Mouse (Mus musculus) small intestine, adult 2 months (tissue): ENCODE measurements around the gene Ltf. TPM values are rescaled to one million over a fixed set of nuclear protein-coding genes. Genes with fewer than 3 reads are reported as not detected.

Experiments
- H3K27ac ChIP-seq: fragments of 200-500 bp; 2 replicates; pipeline ENCODE4 v1.5.1; 2012; ENCODE audit warnings: low read depth, low read length, control low read depth, inconsistent platforms; ENCODE audit not compliant: insufficient read depth
- H3K27me3 ChIP-seq: fragments of 200-500 bp; 2 replicates; pipeline ENCODE4 v1.6.1; 2012; ENCODE audit warnings: mild to moderate bottlenecking, moderate library complexity, low read length, inconsistent platforms; ENCODE audit not compliant: control insufficient read depth, insufficient read depth
- H3K36me3 ChIP-seq: fragments of 200-500 bp; 2 replicates; pipeline ENCODE4 v1.6.1; 2012; ENCODE audit warnings: mild to moderate bottlenecking, low read length, control low read depth, inconsistent platforms; ENCODE audit not compliant: control insufficient read depth, insufficient read depth
- H3K4me1 ChIP-seq: fragments of 200-500 bp; 2 replicates; pipeline ENCODE4 v1.6.1; 2012; ENCODE audit warnings: low read length, inconsistent platforms, mixed read lengths; ENCODE audit not compliant: control insufficient read depth, insufficient read depth, insufficient read length
- H3K4me3 ChIP-seq: fragments of 200-500 bp; 2 replicates; pipeline ENCODE4 v1.5.1; 2012; ENCODE audit warnings: low read depth, mild to moderate bottlenecking, control low read depth, inconsistent platforms, low read length, moderate library complexity
- CTCF ChIP-seq: fragments of 200-500 bp; IDR thresholded peaks from 2 replicates; pipeline ENCODE4 v1.5.1; 2012; ENCODE audit warnings: low read depth, mild to moderate bottlenecking, control low read depth, inconsistent platforms, low read length, moderate library complexity, mixed read lengths; ENCODE audit not compliant: insufficient replicate concordance, insufficient read length; ENCODE audit errors: extremely low read depth
- POLR2A ChIP-seq: fragments of 200-500 bp; IDR thresholded peaks from 2 replicates; pipeline ENCODE4 v1.6.1; 2012; ENCODE audit warnings: low read depth, mild to moderate bottlenecking, control low read depth, inconsistent platforms, low read length, moderate library complexity
- WGBS: fragments of 180-500 bp; shearing (Covaris S2); methylation state at CpG from one replicate; pipeline ENCODE4 v1.1.7; 2018; 5-methylcytosine and 5-hydroxymethylcytosine counted together
- polyA plus RNA-seq: library from polyadenylated mRNA; depleted of rRNA; stranded (reverse); fragments of >200 nt; gene quantifications from 2 replicates; pipeline ENCODE4 v1.2.3, GENCODE M21; 2012

Ltf gene
- polyA plus RNA-seq, 1 experiment: 0.29 TPM

DNA sequence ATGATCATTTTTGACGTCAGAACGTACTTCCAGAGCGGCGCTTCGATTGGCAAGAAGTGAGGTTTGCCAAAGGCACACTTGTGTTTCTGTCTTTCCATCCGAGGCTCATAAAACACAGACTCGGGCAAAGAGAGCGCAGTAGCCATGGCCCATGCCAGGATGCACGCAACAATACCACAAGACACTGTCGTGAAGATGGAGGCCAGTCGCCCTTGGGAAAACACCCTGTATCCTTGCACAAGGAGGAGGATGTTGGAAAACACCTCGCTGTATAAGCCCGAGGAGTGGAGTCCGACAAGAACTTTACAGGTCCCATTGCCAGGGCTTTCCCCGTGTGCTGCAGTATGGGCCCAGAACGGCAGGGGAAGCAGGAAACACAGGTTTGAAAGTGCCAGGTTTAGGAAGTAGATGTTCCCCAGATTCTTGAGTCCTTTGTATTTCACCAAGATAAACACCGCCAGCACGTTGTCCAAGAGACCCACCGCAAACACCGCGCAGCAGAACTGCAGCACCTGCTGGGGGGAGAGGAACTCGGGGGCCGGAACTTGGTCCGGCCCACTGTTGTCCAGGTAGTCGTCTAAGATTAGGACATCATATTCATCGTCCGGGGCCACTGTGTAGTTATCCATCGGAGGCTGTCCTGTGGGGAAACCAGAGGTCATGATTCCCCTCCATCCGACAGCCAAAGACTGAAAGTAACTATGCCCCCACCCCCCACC is 36.9 kb downstream of the Ltf start:
- Histone ChIP-seq H3K4me3 (peak overlapping the region; percentile 79), H3K4me1 (peaks cover 12% of the 10 kb centered on the region), H3K36me3 (no peaks in the 10 kb centered on the region), H3K27me3 (no peaks in the 10 kb centered on the region), H3K27ac (peak overlapping the region; percentile 74)
- WGBS: 19% methylated on average over 29 of the region's 29 CpGs
- TF ChIP-seq CTCF: peak; percentile 12; the same call in 1 of the 2 replicates
- TF ChIP-seq POLR2A: no peak

DNA sequence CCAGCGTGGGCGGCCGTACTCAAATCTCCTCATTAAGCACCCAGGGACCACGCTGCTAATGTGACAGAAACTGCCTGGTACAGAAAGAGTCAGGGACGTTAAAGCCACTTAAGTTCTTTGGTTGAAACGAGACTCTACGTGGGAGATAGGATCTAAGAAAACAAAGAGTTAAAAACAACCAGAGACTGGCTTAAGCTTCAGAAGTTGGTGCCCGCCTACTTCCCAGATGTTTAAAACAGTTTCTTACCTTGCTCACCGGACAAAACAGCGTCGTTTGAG is 37.4 kb downstream of the Ltf start:
- WGBS: 1% methylated on average over 11 of the region's 11 CpGs
- Histone ChIP-seq H3K4me1 (peaks cover 12% of the 10 kb centered on the region), H3K27me3 (no peaks in the 10 kb centered on the region), H3K4me3 (peak overlapping the region; percentile 79), H3K36me3 (no peaks in the 10 kb centered on the region), H3K27ac (peak overlapping the region; percentile 74)
- TF ChIP-seq POLR2A (no peak), CTCF (no peak)

DNA sequence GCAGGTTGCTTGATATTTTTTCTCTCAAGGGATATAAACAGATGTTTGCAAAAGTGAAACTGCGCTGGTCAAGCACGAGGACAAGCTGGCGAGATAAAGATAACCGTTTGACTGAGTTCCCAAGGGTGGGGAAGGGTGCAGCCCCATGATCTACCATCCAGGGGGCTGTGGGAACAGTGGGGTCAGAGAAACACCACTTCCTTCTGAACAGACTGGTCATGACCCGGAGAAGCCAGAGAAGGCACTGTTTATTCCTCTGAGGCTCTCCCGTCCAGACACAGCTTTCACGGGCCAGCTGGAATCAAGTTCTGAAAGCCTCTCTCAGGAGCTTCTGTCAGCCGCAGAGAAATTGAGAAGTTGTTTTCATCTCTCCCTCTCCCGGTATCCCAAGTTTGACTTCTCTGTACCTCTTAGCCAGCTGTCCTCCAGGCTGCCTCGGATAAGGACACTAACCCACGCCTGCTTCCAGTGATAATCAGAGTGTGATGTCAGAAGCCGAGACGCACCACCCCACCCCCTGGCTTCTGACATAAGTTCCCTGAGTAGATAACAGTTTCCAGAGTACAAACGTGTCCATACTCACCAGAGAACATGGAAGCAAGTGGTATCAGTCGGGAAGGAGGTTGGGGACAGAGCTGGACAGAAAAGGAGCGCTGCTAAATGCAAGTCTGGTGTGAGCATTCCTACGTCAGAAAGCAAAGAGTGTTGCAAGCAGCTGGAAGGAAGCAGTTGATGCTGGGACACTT is 37.9 kb downstream of the Ltf start, which contains the start of gene Ccrl2:
TSS of gene Ccrl2 (minus strand) at position 722 of the 746 bp plus-strand sequence.
- TF ChIP-seq CTCF (no peak), POLR2A (no peak)
- 2% methylated on average over 17 of the region's 17 CpGs for WGBS
- peaks cover 12% of the 10 kb centered on the region for H3K4me1 ChIP-seq
- H3K27ac ChIP-seq: peak within 1 kb of the TSS; percentile 74
- no peaks in the 10 kb centered on the region for H3K27me3 ChIP-seq
- no peaks in the 10 kb centered on the region for H3K36me3 ChIP-seq
- H3K4me3 ChIP-seq: peak within 1 kb of the TSS; percentile 79

DNA sequence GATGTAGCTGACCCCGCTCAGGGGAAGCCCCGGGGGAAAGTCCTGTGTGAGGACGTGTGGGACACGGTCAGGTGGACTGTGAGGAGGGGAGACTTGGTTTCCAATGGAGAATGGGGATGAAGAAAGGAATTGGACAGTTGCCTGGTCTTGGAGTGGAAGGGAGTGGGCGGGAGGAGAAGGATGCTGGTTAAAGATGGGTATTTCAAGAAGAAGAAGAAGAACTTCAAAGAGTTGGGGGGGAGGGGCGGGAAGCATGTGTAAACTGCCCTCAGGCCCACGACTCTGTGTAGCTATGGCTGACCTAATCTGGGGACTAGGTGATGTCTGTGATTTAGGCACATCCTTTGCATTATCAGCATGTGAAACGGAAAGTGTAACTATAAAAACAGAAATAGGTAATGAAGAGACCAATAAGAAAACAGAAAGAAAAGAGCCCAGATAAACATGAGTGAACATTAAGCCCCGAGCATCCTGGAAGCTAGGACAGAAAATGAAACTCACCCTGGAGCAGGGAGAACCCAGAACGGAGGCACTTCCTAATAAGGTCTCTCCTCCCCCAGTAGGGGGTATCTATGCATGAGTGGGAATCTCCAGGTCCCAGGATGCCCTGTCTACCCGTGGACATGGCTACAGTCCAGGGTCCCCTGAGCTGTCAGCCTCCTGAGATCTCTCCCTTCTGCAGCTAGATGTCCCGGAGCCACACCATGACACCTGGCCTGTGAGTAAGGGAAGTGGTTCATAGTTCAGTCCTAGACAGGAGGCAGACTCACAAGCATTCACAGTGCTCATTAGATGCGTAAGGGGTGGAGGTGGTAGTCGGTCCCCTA is 38.7 kb downstream of the Ltf start:
- H3K27me3 ChIP-seq: no peaks in the 10 kb centered on the region
- WGBS: 27% methylated on average over 14 of the region's 14 CpGs
- H3K4me1 ChIP-seq: peaks cover 12% of the 10 kb centered on the region
- TF ChIP-seq CTCF (no peak), POLR2A (no peak)
- H3K27ac ChIP-seq: peak overlapping the region; percentile 74
- peak overlapping the region; percentile 79 for H3K4me3 ChIP-seq
- no peaks in the 10 kb centered on the region for H3K36me3 ChIP-seq

DNA sequence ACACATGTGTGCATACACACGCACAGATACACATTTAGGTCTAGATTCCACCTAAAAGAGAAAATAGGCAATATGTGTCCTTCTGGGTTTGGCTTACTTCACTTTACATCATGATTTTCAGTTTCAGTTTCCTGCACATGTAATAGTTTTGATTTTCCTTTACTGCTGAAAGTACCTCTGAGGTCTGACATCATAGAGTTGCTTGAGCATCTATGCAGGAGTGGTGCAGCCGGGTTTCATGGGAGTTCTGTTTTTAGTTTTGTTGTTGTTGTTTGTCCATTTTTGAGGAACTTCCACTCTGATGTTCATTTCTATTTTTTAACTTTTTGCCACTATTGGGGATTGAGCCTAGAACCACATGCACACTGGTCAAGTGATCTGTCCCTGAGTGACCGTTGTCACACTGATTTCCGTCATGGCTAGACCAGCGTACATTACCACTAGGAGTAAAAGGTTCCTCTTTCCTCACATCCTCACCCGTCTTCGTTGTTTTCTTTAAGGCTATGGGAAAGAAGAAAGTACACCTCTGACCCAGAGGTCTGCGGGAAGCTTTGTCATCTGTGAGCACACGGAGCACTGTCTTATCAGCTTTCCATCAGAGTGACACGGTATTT is 40.0 kb downstream of the Ltf start:
- H3K27ac ChIP-seq: no peak overlapping the region
- H3K27me3 ChIP-seq: no peaks in the 10 kb centered on the region
- no peaks in the 10 kb centered on the region for H3K36me3 ChIP-seq
- no peak overlapping the region for H3K4me3 ChIP-seq
- WGBS: 61% methylated on average over 10 of the region's 10 CpGs
- TF ChIP-seq CTCF (no peak), POLR2A (no peak)
- H3K4me1 ChIP-seq: peaks cover 12% of the 10 kb centered on the region

DNA sequence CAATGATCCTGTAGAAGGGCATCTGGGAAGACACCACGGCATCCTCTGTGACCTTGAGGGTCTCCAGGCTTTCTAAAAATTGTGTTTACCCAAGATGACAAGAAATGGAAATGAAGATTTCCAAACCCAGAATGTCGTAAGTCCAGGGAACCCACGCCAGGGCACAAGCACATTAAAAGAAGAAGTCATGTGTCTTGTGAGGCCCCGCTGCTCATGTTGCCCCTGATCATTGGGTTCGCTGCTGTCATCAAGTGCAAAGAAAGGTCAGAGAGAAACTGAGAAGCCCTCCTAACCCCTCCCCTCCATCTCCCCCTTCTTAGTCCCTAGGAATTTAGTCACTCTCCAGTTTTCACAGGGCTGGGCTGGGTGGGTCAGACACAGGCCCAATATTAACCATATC is 43.8 kb downstream of the Ltf start:
- Histone ChIP-seq H3K4me1 (peaks cover 4% of the 10 kb centered on the region; the same call in 1 of the 2 replicates), H3K27me3 (no peaks in the 10 kb centered on the region), H3K4me3 (no peak overlapping the region), H3K36me3 (no peaks in the 10 kb centered on the region), H3K27ac (no peak overlapping the region)
- WGBS: 78% methylated on average over 5 of the region's 5 CpGs
- TF ChIP-seq CTCF: no peak
- TF ChIP-seq POLR2A: no peak

DNA sequence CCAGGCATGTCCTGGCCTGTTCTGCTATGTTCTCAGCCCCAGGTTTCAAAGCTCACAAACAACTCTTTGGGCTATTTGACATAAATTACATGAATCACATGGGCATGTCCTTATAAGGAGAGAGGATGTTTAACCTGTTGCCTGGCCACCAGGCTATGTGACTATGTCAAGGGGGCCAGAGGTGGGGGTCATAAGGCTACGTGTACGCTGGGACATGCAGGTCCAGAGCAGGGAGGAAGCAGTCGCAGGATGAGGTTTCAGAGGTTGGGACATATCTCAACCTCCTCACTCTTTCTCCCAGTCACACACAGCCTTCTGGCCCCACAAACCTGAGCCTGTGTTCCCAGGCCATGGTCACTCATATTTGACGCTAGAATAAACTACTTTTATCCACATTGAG is 48.0 kb downstream of the Ltf start:
- Histone ChIP-seq H3K4me3 (no peak overlapping the region), H3K4me1 (no peaks in the 10 kb centered on the region), H3K27me3 (no peaks in the 10 kb centered on the region), H3K36me3 (no peaks in the 10 kb centered on the region), H3K27ac (no peak overlapping the region)
- 84% methylated on average over 4 of the region's 4 CpGs for WGBS
- no peak for TF ChIP-seq POLR2A
- no peak for TF ChIP-seq CTCF
